Mouse (Mus musculus) thymus, postnatal 25 days (tissue): Measurements from ENCODE around the gene Nfatc3.

Source experiments
- DNase-seq: peaks from one replicate; pipeline ENCODE4 v3.0.0; 2022

Nfatc3 gene

DNA sequence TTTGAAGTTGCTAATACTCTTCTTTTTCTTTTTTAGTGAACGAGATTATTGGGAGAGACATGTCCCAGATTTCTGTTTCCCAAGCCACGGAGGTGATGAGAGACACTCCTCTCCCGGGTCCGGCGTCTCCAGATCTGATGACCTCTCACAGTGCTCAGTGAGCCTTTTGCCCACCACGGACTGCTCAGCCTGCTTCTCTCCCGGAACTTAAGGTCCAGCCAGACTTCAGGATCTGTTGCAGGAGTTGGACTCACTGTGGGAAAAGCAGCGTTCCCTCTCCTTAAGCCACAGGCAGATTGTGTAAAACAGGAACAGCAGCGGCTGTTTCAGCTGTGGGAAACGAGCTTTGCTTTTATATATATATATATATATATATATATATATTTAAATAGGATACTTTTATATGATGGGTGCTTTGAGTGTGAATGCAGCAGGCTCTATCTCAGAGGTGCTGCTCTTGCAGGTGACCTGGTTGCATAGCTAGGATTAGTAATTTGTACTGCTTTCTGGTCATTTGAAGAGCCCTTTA lies 69.3 kb downstream of the Nfatc3 start:
- DNase-seq: no peak

DNA sequence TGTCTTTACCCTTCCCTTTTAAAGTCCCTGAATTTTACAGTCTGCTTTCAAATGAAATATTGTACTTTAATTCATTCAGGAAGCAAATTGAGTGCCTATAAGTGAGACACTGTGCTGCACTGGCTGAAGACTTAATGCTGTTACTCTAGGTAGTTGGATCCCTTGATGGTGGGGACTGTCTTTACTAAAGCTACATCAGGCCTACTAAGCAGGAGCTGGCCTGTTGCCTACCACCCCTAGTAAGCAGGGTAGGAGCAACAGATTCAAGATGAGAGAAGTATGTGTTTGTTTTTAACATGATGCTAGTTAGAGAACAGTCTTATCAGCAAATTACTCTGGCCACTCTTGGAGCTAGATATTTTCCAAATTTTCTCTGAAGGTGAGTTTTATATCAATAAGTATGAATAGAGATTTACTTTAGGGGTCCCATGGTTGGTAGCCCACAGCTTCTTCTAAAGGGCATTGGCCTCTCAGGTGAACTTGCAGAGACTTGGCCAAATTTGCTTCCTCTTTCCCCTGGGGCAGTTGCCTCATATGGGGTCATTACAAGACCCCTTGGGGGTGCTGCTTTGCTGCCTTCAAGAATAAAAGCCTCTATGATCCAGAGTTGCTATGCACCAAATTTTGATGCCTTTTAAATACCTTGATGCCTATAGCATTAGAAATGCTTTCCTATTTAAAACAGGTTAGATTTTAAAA lies 70.7 kb downstream of the Nfatc3 start:
- DNase-seq: no peak

DNA sequence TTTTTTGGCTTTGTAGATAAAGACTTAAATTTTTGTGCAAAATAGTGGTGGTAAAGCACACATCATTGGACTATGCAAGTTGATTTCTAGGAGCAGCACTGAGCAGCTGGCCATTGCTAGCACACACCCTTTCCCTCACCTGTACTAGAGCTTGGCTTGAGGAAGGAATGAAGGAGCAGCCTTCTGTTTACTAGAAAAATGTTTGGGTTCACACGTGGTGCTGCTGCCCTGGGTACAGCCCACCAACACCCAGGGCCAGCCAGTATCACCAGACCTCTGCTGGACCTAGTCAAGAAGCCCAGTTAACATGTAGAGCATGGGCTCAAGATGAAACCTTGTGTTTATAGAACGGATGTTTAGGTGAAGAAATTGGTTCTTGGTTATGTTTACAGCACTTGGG lies 71.4 kb downstream of the Nfatc3 start:
- no peak for DNase-seq

DNA sequence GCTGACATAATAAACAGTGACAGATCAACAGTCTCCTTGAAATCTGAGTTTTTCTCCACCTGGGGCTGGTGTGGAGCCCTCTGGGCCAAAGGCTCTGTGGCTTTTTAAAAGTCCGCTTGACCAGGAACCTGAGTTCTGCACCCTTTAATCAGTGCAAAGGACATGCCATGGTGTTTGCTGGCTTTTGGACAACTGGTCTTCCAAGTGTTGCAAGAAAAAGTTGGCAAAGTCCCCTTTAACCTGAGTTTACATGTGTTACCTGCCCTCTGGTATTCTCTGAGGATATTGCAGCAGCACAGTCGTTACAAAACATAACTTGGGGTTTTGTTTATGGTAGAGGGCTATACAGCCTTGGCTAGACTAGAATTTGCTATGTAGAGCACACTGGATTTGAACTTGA lies 71.9 kb downstream of the Nfatc3 start:
- DNase-seq: no peak

DNA sequence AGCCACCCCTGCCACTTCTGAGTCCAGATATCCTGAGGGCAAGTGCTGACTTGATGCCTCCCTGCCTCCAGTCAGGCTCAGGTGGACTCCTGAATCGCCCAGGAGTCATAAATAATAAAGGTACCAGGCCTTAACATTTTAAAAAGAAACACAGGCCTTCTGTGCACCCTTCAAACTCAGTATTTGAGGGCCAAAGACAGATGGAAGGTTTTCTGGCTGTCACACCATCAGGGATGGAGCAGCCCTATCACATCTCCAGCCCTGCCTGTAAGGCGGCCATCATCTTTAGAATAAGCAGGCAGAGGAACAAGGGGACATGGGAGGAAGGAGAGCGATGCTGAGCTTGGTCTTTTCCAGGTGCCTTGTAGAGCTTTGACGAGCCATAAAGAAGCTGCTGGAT lies 72.4 kb downstream of the Nfatc3 start:
- DNase-seq: no peak

DNA sequence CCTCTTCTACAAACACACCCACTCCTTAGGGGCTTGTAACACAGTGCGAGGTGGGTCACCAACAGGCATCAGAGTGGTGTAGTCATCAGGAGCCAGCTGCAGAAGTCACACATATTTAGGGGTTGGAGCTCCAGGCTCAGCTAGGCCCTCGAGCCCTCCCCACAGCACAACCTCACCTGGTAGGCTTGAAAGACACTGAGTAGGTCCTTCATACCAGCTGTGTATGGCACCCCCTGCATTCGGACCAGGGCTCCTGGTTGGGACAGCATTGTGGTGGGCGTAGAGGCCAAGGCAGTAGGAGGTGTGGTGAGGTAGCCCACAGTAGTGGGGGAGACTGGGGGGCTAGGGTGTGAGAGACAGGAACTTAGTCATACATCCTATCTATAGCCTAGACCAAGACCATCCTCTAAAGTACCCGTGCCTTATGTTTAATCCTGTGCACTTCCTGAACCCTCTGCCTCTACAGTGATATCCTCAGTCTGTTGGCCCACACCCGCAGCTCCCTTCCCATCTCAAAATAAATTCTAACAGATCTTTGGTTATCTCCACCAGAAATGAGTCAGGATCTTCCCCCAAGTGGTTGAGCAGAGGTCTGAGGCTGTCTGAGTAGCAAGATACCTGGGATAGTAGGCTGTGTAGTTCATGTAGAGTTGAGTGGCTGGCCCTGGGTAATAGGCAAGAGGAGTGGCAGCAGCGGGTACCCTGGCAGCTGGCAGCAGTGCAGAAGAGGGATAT lies 73.0 kb downstream of the Nfatc3 start:
- DNase-seq: no peak

DNA sequence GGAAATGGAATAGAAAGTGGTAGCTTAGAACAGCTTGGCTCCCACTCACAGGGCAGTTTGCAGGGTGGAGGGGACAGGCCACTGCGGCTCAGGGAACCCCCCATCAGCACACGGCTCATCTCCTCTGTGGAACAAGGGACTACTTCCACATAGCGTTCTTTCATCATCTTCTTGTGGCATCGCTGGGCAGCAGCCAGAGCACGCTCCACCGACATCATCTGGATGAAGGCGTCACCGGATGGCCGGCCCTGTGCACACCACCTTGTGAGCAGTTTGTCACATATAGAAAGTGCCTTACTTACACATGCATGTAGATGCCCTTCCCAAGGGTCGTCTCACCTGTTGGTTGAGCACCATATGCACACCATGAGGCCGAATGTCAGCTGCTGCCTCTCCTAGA lies 73.7 kb downstream of the Nfatc3 start:
- DNase-seq: no peak

DNA sequence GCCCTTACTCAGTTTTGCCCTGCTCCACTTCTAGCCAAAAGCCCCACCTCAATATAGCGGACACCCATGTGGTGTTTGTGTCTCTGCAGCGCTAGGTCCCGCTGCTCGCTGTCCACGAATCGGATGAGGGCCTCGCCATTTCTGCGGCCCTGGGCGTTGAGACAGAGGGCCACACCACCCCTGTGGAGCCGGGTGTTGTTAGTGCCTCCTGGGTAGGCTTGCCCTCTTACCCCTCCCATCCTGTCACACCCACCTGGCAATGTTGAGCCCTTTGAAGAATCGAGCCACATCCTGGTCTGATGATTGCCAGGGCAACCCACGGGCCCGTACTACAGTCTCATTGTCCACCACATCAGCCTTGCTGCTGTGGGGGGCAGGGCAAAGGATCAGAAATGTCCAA lies 74.9 kb downstream of the Nfatc3 start:
- no peak for DNase-seq

DNA sequence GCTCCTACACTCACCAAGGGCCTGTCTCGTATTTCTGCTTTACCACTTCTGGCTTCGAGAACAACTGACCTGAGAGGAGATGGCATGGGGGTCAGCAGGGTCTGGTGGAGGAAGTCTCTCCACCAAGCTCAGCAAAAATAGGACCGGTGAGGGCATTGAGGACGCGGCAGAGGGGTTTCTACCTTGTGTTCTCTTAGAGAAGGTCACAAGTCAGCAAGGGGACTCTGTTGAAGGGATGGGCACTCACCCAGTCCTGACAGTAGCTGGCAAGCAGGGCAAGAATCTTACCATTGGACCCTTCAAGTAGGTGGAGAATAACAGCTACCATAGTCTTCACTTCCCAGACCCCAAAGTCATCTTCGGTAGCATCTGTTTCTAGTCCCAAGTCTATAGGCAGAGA lies 75.3 kb downstream of the Nfatc3 start:
- no peak for DNase-seq

DNA sequence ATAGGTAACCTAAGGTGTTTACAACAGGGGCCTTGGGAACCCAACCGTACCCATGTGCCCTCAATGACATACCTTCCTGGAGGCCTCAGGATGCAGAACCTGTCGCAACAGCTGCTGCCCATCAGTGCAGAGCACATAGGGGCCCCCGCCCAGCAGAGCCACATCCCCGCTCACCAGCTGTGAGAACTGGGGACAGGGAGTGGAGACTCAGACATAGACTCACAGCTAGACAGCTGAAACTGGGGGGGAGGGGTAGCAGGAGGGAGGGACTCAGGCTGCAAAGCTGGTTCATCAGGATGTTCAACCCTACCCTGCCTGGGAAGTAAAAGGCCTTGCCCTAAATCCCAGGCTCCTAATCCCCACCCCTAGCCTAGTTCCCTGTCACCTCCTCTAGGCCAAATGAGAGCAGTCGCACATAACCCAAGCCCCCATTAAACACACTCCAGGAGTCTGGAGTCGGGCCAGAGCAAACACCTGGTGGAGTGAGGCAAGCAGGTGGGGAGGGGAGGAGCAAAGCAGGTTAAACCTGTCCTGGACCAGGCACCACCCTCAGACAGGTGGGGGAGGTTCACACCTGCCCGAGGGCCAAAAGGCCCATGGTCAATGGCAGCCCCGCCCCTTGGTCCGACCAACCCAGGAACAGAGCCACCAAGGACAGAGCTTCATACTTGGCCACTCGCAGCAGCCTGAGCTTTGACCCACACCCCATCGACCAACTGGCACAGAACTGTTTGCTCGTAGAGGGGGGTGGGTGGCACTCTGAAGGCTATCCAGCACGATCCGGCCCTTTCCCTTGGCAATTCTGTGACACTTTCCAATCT lies 76.3 kb downstream of the Nfatc3 start:
- DNase-seq: no peak

DNA sequence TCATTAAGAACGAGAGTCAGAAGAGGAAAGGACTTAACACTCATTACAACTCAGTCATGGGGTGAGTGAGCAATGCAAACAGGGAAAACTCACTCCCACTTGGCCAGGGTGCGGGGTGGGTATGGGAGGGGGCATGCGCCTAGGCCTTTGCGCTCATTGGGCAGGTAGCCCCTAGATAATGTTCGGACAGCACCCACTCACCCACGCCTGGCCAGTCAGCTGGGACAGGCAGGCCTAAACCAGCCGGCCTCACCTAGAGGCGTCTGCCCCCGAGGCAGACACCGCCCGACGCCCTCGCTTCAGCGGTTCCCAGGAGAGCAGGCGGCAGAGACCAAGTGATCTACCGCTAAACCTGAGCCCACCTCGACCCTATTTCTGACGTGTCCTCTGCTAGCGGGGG lies 77.0 kb downstream of the Nfatc3 start:
- no peak for DNase-seq

DNA sequence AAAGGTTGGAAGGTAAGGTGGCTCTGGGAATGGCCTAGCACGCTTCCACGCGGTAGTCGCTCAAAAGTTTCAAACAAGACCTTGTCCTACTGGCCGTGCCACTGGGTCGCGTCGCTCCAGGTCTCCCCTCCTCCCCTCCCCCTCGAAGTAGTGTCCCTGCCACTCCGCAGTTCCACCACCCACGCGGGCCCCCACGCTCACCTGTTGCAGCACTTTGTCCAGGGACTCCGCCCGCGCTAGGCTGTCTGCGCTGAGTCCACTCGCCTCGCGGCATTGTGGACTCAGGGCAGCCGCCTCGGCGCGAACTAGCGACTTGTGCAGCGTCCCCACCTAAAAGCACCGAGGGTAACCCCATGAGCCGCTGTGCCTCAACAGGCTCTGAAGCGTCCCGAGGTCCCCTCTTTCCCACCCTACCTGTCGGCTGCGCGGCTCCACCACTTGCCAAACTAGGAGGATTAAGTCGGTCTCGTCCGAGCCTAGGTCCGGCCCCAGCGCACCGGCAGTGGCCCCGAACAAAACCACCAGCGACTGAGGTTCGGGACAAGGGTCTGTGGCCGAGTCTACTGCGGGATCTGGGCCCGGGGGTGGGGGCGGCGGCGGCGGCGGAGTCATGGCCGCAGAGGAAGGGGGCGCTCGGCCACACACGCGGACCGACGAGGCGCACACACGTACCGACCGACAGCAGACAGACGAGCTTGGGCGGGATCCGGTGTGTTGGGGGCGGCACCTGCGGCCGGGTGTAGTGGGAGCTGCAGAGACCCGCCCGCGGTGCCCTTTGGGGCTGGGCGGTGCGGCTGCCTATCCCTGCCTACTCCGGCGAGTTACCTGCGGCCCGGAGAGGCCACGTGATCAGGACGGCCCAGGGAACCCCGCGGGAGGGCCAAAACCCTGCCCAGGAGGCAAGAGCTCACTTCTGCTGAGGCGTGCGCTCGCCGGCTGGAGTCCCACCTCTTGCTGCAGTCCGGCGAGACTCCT lies 77.8 kb downstream of the Nfatc3 start, which contains the start of gene Esrp2:
Gene Esrp2, minus strand, starts transcription at position 819 of the 975 bp plus-strand sequence.
- DNase-seq: peak; percentile 67

DNA sequence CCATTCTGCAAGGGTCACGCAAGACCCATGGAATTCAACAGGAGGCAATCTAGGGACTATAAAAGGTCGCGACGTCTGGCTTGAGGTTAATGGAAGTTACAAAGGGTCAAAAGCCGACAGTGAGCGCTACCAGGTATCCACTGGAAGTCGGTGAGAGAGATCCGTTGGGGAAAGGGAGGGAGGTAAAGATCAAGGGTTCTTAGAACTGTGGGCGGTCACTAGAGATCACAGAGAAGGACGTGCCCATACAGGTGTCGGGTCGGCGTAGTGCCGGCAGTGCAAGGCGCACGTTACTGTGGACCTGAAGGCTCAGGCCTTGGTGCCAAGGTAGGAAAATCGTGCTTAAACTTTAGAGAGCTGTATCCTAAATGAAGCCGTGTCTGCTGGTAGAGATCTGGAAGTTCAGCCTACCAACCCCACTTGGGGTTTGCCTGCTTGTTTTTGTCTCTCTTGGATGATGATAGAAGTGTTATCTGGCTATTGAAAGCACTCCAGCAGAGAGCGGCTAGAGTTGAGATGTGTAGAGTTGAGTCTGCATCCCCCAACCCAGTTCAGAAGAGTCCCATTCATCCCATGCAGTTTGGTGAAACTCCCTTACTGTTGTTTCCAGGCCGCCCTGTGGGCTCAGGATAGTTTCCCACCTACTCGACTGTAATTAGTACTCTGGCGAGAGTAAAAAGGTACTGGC lies 78.7 kb downstream of the Nfatc3 start:
- no peak for DNase-seq

DNA sequence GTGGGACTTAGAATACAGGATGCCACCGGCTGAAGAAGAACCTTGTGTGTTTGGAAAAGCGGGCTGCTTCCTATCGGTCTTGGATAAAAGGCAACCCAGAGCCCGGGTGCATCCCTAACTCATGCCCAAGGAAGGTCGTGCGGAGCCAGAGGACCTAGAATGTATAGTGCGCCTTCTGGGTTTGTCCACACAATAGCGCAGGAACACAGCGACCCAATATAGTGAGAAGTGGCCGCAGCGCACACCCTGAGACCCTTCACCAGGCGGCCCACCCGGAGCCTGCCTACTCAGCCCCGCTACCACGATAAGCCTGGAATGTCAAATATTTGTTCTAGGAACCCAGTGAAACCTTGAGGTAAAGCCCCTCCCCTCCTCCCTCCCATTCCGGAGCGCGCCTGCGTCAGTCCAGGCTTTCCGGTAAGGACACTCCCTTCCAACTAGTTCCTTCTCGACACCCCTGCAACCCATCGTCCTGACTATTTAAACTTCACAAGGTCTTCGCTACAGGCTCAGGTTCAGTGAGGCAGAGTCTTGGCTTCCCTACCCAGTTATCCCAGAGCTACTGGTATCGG lies 79.4 kb downstream of the Nfatc3 start:
- no peak for DNase-seq

DNA sequence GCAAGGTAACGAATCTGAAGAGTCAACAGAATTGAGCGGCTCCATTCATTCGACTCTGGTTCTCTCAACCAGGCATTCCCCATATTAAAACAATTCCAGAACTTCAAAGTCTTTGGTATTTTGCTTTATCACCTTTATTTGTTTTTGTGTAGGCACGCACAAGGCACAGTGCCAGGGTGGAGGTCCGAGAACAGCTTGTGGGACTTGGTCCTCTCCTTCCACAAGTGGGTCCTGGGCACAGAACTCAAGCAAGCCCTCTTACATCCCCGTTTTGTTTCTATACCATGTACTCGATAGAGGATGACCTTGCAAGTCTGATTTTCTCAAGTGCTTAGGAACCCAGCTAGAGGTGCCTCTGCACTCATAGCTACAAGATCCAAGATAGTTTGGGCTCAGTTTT lies 80.0 kb downstream of the Nfatc3 start:
- no peak for DNase-seq

DNA sequence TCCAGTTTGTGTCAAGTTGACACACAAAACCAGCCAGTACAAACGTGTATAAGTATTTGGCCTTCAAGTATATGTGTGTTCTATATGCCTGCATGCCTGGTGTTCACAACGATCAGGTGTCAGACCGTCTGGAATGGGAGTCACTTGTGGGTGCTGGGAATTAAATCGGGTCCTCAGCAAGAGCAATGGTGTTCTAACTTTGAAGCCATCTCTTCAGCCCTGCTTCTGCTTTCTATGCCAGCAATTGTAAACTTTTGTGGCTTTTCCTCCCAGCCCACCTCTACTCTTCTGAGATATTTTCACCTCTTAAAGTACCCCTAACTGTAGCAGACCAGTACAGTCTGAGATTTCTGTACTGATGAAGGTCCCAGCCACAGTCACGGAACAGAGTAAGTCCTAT lies 81.6 kb downstream of the Nfatc3 start:
- no peak for DNase-seq

DNA sequence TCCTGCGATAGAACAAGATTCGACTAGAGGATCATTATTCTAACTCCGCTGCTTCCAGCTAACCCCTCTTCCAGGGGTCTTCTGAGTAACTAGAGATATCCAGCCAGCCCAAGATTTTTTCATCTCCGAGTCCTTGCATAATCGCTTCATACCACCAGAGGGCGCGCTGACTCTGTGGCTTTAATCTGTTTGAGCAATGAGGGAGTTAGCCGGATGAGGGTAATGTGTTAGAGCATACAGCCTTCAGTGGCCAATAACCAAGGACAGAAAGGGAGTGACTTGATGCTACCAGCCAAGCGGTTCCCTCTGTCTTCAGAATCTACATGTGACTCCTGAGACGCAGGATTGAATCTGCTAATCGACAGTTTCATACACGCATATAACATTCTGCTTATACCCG lies 82.1 kb downstream of the Nfatc3 start:
- peak; percentile 87 for DNase-seq

DNA sequence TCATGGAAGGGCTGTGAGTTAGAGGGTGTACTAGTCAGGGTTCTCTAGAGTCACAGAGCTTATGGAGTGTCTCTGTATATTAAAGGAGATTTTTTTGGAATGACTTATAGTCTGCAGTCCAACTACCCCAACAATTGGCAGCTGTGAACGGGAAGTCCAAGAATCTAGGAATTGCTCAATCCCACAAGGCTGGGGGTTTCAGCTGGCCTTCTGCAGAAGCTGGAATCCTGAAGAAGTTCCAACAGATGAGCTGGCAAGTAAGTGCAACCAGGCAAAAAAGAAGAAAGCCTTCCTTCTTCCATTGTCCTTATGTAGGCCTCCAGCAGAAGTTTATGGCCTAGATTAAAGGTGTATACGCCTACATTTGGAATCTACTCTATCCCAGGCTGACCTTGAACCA lies 86.7 kb downstream of the Nfatc3 start:
- no peak for DNase-seq

DNA sequence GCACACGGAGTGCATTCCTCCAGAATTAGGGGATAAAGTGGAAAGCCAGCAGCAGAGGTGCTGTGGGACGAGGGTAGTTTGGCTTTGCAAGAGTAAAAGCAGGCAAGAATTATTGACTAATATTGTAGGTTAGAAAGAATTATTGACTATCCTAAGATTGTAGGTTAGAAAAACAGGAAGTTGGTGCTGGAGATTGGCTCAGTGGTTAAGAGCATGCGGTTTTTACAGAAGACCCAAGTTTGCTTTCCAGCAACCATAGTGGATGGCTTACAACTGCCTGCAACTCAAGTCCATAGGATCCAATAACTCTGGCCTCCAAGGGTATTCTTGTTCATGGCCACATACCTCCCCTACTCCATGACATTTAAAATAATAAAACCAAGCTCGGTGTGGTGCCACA lies 87.4 kb downstream of the Nfatc3 start:
- DNase-seq: no peak

DNA sequence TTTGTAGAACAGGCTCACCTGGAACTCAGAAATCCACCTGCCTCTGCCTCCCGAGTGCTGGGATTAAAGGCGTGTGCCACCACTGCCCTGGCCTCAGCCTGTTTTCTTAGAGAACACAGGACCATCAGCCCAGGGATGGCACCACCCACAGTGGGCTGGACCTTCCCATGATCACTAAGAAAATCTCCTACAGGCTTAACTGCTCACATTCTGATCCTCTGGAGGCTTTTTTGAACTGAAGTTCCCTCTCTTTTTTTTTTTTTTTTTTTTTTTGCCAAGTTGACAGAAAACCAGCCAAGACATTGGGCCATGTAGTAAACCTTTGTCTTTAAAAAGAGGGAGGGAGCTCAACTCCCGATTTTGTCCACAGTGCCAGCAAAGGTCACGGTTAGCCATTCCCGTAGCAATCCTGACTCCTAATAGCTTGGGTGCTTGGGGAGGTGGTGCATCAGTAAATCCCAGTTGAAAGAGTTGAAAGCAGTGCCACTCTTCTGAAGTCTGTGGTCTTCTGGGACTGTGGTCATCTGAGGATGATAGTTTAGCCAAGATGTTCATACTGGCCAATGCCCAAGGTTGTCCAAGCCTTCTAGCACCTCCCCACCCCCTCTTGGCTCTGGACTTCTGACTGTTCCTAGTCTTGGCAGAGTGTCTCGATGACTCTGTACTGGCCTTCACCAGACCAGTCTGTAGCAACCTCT lies 89.4 kb downstream of the Nfatc3 start:
- no peak for DNase-seq

DNA sequence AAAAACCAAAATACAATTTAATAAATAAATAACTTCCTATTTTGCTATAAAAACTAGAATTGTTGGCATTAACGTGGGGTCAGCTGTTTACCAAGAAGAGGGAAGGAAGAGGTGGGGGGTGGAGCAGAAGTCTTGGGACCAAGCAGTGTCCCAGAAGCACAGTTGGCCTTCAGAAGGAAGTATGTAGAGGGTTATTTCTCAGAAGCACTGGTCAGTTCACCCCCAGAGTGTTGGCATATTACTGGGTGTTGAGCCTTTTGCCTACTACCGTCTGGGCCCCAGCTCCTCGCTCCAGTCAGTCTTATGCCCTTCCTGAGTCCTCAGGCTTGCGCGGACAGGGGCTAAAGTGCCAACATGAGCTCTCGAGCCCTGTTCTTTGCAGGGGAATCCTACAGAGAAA lies 90.4 kb downstream of the Nfatc3 start:
- no peak for DNase-seq
